Mouse (Mus musculus) brain, embryonic 18.5 days (tissue): ENCODE results near the gene Galnt15.

Experiments
- DNase-seq: peaks from one replicate; pipeline ENCODE4 v3.0.0-alpha.2; 2012; ENCODE audit warnings: low read depth, low spot score

Gene Galnt15

DNA sequence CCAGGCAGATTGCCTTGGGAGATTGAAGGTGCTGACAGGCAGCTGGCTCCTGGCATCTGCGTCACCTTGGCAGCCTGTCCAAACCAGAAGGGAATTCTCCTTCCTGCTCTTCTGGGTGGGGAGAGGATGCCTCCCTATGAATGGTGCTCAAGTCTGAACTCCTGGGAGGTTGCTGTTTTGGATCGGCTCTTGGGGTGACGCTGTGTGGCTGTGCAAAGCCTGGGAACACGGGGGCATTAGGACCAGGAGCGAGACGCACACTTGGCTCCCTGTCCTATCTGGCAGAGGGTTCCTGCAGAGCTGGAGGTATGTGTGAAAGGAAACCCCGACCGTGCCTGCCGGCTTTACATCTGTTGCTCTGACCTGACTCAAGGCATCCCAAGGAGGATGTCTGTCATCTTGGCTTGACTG lies at the start of gene Galnt15:
TSS of gene Galnt15 (plus strand) at position 309 of the 411 bp plus-strand sequence.
- DNase-seq, result no peak

DNA sequence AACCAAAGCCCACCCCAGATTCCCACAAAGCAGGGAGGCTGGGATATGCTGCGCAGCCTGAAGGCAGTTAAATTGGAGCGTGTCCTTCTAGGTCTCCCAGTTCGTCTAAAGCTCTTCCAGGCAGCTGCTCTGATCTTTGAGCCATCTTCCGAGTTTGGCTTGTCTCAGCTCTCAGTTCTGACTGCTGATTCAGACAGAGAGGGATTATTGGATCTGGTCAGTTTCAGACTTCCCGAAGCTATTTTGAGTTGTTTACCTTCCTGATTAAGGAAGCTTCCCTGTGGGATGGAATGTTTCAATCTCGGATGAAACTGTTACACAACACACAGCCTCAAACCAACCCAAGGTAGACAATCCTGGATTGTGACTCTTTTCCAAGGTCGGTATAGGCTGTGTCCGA lies 34.8 kb upstream of the Galnt15 start:
- no peak for DNase-seq

DNA sequence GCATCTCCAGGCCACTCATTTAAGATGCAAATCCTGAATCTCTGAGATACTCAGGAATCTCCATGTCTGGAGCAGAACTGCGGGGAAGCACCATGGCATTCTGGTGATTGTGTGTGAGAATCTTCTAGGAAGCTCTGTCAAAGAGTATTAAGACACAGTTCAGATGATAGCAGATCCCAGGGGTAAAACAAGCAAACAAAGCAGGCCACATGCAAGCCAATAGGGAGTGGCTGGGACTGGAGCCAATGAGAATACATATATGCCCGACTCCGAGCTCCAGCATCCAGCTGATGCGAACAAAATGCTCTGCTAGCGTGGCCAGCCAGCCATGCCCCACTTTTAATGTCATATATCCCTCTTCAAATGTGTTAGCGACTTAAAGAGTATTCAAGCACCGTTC lies 27.8 kb upstream of the Galnt15 start:
- DNase-seq, result no peak

DNA sequence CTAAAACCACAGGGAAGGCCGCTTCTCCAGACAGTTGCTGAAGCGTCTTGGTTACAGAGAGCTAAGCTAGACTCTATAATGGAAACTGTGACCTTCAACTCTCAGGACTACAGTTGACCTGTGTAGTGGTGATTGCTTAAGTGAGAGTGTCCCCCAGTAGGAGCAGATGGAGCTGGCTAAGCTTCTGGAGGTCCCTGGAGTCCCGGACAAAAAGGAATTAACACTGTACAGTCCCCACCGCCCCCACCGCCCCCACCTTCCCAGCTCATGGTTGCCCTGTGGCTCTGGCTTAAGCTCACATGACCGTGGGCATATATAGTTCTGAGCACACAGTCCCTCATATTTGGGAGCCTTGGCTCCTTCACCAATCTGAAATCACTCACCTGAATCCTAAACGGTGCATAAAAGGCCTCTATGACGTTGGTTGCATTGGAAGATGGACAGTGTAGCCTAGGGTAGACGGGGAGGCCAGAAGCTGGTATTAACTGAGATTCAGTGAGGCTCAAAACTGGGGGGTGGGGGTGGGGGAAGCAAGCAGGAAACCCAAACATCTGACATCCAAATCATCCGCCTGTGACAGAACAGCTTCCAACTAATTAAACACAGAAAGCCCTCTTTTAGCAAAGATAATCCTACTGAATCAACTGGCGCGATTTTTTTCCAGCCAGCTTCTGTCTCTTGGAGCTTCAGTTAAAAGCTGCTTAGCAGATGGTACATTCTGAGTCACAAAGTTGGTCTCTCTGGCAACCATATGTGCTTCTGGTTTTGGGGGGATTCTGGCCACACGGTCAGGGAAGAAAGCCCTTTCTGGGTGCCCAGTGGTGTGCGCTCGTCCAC lies 26.1 kb upstream of the Galnt15 start:
- DNase-seq, result peak; percentile 62

DNA sequence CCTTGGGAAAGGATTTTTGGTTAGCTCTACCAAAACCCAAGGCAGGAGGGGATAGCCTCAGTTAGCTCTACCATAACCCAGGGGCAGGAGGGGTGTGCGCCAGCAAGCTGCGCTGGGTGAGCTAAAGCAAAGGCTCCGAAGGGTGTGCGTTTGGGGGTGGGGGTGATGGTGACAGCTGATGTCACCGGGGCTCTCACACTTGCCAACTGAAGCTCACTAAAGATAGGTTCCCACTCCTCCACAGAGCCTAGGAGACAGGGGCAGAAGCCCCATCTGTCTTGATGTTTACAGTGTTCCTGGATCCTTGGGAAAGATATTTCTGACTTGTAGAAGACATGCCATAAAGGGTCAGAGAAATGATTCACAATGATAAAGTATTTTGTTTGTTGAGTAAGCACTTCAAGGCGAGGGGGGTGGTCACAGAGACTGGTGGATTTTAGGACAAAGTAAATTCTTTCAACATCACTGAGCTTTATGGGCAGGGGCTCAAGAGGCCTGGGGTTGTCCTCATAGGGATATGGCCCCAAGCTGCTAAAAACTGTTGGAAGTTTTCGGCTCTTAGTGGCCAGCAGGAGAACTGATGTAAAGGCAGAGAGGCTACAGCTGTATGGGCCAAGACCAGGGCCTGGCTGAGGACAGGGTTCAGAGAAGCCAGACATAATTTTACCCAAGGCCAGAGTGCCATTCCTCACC lies 24.7 kb upstream of the Galnt15 start:
- no peak for DNase-seq

DNA sequence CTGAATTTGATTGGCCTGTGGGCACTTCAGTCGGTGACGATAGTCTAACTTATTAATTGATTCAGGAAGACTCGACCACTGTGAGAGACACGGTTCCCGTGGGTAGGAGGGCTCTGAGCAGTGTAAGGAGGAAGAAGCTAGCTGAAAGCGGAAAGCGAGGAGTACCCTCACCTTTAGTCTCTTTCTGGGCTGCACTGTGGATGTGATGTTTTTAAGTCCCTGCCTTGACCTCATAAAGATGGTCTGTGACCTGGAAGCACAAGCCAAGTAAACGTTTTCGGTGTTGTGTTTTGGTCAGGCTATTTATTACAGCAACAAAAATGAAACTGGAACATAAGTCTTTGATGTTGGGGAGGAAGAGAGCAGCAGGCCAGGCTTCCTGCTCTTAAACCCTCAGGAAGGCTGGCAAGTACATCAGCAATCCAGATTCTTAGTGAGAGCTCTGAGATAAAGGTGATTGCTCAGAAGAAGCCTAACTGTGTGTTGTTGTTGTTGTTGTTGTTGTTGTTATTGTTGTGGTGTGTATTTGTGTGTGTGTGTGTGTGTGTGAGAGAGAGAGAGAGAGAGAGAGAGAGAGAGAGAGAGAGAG lies 23.0 kb upstream of the Galnt15 start:
- DNase-seq, result no peak

DNA sequence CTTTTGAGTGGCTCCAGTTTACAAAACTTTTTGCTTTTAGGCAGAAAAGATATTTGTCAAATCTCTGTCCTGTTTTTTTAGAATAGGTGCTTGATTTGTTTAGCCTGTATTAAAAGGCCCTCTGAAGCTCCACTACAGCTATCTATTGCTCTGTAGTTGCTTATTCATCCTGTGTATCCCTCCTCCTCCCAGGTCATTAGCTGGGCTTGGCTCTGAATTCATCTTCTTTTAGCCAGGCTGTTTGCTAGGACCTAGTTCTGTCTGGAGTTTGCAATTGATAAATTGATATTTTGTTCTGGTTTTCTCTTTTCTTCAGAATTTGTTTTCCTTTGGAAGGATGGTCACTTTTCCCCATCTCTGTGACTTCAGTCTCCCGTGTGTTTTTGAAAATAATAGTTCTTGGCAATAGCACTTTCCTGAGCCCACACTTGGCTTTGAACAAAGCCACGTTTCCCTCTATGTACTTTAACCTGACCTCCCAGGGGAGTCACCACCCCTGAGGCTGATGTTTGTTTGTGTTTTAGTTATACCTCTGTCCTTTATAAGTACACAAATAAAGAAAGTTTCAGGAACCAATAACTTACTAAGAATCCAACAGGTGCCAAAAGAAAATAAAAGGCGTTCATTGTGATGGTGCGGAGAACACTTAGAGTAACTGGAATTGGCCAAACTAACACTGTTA lies 21.0 kb upstream of the Galnt15 start:
- DNase-seq, result no peak

DNA sequence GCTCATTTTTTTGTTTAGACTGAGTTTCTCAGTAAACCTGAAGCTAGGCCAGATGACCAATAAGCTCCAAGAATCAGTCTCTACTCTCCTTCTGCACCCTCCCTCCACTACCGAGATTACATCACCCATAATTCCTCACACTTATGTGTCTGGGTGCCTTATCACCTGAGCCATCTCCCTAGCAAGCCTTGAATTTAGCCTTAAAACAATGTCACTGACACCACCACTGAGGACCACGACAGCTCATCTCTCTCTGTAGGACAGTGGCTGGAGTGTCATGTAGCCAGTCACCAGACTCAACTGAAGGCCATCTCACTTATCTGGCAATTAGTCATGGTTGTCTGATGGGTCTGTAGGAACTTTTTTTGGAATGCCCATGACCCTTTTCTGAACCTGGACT lies 19.1 kb upstream of the Galnt15 start:
- no peak for DNase-seq

DNA sequence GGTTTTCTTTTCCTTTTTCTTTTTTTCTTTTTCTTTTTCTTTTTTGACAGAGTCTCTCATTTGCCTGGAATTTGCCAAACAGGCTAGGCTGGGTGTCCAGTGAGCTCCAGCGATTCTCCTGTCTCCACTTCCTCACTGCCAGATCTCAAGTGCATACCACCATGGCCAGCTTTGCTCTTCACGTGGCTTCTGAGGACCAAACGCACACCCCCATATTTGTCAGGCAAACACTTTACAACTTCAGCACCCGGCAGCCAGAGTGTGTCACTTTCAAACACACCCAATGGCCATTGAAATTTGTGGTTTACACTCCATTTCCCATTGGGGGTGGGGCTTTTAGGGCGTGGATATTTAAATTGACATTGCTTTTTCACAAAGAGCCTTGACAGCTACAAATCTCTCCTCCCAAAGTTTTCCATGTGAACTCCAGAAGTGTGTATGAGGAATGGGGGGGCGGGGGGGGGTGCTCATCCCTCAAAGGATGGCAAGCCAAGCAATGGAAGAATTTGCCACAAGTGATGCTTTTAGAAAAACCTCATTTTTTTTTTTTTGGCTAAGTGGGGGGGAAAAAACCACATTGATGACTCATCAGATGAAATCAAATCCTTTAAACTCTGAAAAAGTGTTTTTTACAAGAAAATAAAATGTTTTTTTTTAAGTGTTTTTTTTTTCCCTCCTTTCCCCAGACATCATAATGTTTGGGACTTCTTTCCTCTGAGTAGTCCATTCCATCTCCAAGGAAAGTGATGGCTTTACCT lies 17.1 kb upstream of the Galnt15 start:
- no peak for DNase-seq

DNA sequence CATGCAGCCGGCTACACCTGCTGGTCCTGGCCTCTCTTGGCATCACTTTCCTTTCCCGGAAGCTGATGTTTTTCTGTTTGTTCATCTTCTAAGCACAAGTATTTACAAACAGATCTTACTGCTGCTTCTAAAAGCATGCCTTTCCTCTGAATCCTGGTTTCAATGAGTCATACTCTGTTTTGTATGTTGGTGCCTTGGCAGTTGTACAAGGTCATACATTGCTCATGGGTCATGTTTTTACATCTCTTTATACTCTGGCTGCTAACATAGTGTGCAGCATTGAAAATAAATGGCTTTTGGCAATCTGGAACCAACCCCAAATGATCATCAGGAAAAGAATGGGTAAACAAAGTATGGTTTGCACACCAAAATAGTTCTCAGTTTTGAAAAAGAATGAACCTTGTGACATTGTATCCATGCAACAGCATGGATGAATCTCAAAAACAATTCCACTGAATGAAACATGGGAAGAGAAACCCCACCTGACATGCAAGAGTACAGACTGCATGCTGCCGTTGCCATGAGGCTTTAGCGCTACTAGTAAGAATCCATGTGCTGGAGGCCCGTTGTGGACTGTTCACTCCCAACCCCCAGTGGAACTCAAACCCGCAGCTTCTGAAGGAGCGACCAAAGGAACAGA lies 13.5 kb upstream of the Galnt15 start:
- no peak for DNase-seq

DNA sequence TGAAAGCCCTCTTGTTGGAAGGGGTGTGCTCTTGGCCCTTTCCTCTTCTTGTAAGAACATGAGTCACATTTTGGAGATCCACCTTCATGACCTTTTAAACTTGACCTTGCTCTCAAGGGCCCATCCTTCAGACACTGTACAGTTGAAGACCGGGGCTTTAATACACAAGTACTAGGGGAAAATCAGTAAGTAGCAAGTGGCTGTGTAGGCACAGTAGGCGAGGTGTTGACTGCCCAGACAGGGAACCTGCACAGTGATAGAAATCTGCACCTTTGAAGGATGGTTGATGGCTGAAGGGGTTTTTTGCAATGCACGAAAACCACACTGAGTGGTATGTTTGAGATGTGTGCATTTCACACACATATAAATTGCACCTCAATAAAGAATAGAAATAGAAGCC lies 12.3 kb upstream of the Galnt15 start:
- no peak for DNase-seq

DNA sequence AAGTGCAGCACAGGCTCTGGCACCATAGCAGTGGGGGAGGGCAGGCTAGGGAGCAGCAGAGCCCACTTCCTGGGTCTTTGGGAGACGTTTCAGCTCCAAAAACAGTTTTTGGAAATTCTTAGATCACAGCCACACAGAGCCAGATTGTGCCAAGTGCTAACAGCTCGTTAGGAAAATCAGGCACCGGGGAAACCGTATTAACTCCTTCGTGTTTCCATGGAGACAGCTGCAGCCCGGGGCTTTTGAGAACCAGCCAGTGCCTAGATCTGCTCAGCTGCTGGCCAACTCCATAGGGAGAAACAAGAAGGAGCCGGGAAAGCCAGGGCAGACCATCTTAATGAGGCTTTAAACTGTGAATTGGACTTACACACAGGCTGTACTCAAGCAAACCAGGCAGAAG lies 11.9 kb upstream of the Galnt15 start:
- peak; percentile 87 for DNase-seq

DNA sequence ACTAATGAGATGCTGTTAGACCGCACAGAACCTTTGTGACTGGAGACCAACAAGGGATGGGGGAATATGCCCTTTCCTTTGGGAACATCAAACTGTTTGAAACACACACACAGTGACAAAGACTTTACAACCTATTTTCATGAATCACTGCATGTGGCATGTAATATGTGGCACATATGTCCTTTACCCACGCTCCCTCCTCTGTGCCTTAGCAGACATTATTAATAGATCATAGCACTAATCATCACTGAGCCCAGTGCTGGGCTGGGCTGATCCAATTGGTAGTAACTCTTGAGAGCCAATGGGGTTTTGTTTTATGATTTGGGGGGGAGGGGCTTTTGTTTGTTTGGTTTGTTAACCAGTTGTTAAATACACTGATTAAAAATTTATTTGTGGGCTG lies 11.3 kb upstream of the Galnt15 start:
- DNase-seq, result no peak

DNA sequence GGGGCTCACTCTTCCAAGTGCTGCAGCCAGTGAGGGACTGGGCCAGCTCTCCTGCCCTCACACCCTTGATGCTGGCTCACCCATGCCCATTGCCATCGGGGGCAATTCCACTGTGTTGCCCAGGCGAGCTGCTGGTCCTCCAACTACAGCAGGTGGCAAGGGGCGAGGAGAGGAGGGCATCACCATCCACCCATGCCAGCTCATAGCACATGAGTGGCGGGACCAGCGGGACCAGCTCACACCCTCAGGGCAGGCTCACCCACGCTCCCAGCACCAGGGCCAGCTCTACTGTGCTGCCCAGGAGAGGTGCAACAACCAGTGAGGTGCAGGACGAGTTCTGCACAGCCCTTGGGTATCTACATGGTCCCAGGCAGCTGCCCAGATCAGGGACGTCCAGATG lies 9.7 kb upstream of the Galnt15 start:
- DNase-seq, result no peak

DNA sequence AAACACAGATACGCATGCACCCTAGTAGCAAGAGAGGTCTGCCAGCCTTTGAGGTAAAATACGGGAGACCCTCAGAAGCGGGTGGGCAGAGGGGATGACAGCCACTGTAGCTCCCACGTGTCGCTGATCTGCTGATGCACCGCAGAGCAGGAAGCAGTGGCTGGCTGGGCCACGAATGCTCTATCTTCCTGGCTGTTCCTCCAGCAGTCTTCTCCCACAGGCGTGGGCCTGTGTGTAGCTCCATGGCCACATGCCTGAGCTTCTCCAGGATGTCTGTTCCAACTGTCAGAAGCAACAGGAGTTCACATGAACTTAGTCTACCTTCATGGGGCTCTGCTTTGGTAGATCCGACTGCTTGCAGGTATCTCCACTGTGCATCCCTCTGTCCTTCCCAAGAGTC lies 6.8 kb upstream of the Galnt15 start:
- no peak for DNase-seq

DNA sequence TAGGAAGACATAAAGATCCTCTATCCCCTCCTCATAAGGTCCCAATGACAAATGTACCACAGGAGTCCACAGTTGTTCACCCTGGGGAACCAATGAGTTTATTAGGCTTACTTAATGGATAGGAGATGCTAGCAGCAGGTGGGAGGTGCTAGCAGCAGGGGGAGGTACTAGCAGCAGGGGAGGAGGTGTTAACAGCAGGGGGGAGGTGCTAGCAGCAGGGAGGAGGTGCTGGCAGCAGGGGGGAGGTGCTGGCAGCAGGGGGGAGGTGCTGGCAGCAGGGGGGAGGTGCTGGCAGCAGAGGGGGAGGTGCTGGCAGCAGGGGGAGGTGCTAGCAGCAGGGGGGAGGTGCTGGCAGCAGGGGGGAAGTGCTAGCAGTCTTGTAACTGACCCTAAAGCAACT lies 6.3 kb upstream of the Galnt15 start:
- DNase-seq, result no peak

DNA sequence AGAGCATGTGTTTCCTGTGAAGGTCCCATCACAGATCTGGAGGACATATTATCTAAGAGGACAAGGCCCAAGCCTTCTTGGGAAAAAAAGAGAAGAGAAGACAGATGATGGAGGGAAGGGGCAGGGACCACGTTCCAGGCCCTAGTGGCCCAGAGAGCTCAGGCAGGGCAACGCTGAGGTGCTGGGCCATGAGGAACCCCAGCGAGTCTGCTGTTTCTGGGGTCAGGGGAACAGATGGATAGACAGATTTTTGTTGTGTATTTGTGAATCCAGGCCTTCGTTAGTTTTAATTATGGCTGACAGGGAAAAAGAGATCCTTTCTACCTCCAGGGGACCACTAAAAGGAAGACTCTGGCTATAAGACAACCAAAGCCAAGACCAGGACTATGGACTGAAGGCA lies 4.9 kb upstream of the Galnt15 start:
- DNase-seq, result no peak

DNA sequence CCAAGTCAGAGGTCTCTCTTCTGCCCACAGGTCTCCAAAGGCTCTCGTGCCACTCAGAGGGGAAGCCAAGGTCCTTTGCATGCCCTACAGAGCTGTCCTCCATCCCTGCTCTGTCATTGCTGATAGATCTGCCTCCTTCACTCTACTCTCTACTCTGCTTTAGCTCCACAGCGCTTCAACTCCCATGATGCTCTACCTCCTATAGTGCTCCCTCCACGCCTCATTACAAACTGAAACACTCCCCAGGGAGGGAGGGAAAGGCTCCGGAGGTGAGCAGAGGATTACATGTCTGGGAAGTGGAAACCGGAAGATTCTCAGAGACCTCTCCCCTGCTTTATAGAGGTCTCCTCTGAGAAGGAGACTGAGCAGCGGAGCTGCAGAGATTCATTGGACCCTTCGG lies 1.6 kb upstream of the Galnt15 start:
- DNase-seq, result no peak

DNA sequence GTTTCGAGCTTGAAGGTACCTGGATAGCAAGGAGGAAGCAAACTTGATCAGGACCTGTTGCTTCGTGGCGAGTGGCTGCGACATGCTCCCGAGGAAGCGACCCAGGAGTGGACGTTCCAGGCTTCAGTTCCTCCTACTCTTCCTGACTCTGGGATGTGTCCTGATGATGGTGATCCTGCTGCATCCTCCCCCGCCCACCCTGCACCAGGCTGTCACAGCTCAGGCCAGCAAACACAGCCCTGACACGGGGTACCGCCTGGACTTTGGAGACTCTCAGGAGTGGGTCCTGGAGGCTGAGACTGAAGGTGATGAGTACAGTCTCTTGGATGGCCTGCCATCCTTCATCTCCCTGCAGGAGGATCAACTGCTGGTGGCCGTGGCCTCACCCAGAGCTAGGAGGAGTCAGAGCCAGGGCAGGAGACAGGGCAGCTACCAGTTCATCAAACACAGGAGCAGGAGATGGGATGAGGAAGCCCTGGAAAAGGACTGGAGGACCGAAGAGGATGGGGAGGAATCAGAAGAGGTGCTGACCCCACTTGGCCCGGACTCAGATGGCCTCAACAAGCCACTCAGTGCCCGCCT lies 713 bp downstream of the Galnt15 start:
- no peak for DNase-seq

DNA sequence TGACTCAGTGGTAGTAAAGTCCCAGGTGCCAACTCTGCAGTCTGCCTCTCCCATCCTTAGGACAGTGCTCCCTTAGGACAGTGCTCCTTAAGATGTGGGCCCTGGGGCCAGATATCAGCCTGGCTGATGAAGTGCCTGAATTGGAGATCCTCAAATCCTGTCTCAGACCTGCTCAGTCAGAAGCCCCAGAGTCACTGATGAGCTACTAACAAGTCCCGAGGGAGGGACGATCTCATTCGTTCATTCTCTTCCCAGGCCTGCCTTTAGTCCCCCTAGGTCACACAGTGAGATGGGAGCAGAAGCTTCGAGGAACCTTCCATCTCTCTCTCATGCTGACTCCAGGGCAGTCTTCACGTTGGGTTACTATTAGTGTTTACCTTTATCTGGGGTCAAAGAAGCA lies 1.3 kb downstream of the Galnt15 start:
- DNase-seq, result no peak

DNA sequence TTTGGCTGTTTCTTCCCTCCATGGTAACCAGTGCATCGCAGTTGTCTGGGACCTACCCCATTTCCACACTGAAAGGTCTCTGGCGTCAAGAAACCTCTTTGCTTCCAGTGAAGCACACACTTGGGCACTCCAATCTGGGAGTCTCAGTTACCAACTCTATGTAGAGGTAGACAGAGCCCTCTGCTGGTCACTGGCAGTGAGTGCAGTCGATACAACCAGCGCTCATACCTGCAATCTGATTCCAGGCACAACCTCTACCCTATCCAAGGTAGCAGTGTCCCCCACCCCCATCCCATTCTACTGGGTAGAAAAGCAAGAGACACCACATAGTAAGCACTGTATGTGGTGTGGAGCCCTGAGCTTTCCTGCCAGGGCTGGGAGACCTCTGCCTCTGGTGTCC lies 3.7 kb downstream of the Galnt15 start:
- no peak for DNase-seq
